Mouse (Mus musculus) monocyte, adult 2 months (primary cell): Measurements from ENCODE around the gene Ptpn21.
A peak's percentile ranks its signal among the peaks of the same experiment; 100 is the strongest.

ENCODE experiments used
- DNase-seq, 2 experiments: peaks; one replicate each; pipeline ENCODE4 v3.0.0; 2022; ENCODE audit warnings: low spot score in 2 of 2, low read depth in 1 of 2

The Ptpn21 gene

DNA sequence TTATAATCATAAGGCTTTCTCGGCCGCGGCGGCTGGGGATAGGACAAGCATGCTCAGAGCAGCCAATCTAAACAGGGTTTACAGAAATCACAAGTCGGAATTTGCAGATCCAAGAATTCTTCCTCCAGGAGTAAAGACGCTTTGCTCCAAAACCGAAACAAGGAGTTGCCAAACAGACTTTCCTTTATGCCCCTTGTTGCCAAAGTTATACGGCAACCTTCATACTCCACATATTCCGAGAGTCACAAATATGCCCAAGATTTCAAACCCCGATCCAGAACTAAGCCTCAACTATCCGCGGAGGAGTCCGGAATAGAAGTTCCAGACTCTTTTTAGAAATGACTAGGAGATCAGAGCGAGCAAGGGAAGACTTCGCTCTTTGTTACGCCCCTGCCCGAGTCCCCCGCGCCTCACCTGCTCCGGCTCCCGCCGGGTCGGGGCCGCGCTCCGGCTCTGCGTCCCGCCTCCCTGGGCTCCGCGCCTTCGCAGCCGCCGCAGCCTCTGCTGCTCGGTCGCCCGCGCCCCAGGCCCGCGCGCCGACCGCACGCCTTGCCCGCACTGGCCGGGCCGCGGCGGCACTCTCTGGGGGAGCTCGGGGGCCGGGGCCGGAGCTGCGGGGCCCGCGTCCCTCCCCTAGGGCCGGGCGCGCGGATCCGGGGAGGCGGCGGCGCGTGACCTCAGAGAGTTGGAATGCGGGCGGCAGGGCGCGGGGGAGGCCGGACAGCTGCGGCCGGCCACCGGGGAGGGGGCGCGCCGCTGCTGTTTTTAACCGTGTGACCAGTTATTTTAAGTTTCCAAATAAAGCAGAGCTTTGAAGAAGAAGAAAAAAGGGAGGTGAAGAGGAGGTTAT is at the start of gene Ptpn21:
Ptpn21 (minus strand) TSS at position 455 of the 850 bp plus-strand sequence.
- no peak for DNase-seq

DNA sequence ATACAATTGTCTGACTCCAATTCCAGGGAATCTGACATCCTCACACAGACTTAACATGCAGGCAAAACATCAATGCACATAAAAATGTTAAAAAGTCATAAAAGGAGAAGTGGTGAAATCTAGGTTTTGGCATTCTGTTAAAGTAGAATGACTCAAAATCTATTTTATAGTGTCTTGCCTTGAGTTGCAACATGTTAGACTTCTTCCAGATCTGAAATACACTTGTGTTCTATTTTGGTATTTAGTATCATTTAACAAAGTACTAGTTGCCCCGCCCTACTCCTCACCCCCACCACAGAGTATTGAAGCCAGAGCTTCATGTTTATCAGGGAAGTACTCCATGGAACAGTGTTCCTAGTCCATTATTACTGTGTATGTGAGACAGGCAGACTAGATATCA is 47.0 kb upstream of the Ptpn21 start:
- DNase-seq: no peak

DNA sequence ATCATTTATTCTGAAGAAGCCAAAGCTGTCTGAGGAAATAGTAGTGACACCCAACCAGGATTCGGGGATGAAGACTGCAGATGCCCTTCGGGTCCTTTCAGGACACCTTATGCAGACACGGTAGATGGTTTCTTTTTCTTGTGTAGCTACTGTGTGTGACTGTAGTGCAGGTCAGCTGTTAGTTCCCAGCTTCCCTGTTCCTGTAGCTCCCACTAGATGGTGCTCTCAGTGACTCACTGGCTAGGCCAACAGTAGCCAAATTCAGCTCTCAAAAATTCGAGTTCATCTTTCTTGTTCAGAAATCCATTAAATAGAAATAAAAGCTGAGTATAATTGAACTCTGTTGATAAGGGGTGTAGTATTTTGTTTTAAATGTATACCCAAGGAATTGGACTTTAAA is 41.9 kb upstream of the Ptpn21 start:
- DNase-seq: no peak

DNA sequence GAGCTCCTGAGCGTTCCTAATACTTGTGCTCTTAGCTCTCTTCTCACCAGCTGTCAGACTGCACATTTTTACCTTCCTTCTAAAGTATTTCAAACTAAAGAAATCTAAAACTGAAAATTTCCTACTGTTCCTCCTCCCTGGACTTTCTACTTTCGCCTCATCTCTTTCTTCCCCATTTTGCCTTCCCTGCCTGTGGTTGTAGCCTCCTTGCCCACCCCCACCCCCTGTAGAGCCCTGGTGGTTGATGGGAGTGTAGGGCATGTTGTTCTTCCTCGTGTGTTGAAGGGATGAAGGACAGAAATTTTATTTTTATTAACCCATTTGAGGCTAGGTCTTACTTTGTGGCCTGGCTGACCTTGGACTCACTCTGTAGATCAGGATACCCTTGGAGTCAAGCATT is 40.3 kb upstream of the Ptpn21 start:
- DNase-seq: no peak

DNA sequence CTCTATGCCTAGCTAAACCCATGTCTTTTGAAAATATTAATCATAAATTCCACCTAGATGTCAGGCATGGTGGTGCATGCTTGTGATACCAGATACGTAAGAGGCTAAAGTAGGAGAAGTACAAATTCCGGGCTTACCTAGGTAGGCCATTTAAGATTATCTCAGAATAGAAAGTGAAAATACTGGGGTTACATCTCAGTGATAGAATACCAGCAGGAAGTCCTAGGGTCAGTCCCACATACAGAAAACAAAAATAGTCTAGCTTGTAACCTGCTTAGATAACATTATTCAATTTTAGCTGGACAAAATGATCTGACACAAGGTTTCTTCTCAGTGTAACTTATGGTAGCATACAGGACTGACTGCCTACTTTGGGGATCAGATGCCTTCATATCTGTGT is 29.0 kb upstream of the Ptpn21 start:
- DNase-seq: no peak

DNA sequence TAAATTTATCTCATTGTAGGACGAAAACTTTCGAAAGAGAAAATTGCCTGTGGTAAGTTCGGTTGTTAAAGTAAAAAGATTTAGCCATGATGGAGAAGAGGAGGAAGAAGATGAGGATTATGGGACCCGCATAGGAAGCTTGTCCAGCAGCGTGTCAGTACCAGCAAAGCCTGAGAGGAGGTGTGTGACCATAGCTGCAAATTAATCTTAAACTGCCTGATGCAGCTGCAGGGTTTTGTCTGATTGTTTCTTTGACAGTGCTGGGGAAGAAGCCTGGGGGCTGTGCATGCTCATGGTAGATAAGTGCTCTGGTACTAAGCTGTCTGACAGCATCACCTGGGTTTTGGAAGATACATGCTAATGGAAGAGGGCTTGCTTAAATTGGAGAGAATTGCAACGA is 22.5 kb upstream of the Ptpn21 start:
- DNase-seq: no peak

DNA sequence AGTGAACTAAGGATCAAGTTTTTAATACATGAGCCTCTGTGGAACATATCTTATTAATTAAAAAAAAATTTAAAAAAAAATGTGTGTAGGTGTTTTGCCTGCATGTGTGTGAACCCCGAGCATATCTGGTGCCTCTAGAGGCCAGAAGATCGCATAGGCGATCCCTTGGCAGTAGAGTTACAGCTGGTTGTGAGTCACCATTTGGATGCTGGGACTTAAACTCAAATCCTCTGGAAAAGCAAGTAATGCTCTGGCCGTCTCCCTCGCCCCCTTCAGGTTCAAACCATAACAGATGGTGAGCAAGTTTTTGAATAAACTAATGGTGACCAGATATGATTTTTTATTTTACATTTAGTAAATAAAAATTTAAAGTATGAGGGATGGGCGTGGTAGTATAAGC is 20.4 kb upstream of the Ptpn21 start:
- no peak for DNase-seq

DNA sequence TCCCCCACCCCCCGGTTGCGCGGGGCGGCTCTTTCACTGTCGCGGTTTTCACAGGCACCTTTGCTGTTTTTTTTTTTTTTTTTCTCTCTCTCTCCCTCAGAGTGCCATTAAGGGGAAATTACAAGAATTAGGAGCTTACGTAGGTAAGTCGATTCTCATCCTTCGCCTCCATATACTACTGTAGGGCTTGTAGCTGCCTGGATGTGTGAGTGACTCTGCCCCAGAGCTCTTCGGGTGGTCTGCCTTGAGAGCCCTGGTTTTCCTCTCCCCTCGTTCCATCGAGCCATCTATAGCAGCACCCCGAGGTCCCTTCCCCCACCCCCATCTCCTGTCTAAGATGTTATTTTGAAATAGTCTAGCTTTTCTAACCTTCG is 10.2 kb upstream of the Ptpn21 start:
- no peak for DNase-seq

DNA sequence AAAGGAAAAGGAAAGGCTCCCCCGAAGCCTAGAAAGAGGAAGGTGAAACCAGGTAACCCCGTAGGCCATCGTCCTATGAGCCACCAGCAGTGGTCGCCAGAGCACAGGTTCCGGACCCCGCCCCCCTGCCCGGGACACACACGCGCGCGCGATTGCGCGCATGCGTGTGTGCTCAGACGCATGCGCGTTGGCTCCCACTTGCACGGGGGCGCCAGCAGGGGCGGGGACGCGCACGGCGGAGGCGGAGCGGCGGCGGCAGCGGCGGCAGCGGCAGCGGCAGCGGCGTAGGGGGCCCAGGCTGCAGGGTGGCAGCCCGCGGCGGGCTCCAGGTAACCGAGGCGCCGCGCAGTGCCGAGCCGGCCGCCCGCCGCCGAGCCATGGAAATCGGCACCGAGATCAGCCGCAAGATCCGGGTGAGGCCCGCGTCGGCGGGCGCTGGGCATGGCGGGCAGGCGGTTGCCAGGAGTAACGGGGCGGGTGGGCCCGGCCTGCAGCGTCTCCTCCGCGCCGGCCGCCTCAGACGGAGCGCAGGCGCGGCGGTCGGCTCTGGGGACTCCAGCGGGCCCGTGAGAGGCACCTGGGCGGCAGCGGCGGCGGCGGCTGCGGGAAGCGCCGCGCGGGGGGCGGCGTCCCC is 9.7 kb upstream of the Ptpn21 start, which contains the start of gene Zc3h14:
Zc3h14 (plus strand) TSS at position 219 of the 634 bp plus-strand sequence.
- DNase-seq: peak; percentile 69 to 82

DNA sequence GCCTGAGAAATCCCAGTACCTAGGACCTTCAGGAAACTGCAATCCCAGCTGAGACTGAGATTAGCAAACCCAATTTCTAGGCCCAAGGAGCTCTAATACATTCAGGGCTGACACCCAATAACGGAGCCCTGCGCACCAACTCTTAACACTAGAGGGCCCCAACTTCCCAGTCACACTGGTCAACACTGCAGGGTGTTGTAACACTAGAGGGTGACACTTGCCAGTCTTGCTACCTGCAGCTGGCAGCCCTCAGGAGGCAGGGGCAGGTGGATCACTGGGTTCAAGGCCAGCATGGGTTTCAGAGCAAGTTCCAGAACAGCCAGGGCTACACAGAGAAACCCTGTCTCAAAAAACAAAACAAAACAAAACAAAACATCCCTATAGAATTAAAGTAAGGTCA is 8.9 kb upstream of the Ptpn21 start:
- peak; percentile 41 to 70 for DNase-seq

DNA sequence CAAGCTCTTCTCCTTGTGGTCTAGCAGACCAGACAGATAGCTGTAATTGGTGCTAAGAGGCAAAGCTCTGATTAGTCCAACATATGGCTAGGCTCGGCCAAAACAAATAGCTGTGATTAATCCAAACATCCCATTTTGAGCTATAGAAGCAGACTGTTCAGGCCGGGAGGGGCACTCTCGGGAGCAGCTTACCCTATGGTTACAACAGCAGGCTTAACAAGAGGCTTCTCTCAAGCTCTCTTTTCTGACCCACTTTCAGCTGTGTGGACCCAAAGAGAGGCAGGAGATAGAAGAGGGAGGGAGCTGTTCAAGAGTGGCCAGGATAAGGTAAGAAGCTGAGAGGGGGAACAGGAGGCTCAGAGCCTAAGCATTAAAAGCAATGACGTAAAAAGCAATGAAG is 8.4 kb upstream of the Ptpn21 start:
- DNase-seq: no peak

DNA sequence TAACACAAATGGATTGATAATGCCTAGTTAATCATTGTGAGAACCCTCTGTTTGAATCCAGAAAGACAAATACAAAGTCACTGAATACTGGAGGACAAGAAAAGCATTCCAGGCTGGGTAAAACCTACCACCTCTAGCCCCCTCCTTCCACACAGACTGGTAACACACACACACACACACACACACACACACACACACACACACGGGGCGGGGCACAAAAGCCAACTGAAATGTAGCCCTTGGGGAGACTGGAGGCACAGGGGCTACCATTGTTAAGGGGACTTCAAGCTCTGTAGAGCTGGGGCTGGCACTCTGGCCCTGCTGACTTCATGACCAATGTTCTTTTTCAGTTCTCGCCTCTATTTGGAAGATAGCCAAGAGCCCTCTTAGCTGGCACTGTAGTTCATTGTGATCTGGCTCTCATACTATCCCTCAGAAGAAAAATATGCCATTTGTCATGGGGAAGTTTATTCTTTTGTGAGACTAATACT is 3.9 kb upstream of the Ptpn21 start:
- DNase-seq: no peak

DNA sequence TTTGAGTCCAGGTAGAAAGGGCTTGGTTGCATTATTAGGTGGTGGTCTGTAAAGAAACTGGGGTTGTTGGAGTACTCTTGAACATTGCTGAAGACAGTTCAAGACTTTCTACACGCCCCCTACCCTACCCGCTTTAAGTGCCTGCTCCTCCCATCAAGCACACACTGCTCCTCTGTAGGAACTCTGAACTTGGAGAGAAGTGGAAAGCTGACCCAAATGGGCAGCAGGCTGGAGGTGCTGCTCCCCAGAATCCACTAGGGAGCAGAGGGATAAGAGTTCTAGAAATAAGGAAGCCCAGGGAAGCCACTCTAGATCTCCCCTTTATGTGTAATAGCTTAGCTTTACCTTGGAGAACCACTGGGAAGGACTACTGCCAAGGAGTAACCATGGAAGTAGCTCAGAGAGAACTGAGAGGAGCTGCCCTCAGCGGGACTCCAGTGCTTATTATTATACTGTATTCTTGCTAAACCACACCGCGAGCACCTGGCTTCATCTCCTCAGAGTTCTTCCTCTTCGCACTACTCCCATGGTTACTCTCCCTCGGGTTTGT is 671 bp upstream of the Ptpn21 start:
- DNase-seq: no peak

DNA sequence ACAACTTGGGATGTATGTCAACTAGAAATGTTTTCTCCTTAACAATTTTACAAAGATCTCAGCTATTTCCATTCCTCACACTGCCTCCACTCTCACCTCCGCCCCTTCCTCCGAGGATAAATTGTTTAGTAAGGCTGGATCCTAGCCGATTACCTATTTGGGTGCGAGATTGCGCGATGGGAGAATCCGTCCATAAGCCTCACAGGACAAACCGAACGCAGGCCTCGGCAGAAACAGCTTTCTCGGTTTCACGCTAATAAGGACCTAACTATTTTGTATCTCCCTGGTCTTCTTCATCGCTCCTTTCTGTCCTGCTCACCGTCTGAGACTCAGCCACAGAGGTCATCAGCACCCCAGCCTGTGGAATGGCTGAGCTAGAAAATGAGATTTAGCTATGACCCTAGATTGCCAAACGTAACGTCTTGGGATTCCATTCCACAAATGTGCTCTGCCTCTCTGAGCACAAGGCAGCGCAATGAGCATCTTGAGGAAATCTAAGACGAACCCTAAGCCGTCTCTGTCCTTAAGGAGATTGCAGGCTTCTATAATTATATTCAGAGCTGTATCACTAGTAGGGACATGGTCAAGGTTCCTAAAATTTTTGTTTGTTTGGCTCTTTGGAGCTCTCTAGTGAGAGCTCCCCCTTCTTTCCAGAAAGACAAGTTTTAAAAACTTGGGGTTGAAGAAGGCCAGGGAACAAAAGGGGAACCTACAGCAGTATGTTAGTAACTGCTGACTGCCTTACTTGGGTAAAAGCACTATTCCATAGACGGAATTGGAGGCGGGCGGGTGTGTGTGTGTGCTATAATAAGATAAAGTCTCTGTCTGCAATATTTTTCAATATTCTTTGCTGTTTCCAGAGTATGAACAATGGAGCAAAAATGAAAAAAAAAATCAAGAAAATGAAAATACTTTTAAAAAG is 2.1 kb downstream of the Ptpn21 start:
- DNase-seq: no peak

DNA sequence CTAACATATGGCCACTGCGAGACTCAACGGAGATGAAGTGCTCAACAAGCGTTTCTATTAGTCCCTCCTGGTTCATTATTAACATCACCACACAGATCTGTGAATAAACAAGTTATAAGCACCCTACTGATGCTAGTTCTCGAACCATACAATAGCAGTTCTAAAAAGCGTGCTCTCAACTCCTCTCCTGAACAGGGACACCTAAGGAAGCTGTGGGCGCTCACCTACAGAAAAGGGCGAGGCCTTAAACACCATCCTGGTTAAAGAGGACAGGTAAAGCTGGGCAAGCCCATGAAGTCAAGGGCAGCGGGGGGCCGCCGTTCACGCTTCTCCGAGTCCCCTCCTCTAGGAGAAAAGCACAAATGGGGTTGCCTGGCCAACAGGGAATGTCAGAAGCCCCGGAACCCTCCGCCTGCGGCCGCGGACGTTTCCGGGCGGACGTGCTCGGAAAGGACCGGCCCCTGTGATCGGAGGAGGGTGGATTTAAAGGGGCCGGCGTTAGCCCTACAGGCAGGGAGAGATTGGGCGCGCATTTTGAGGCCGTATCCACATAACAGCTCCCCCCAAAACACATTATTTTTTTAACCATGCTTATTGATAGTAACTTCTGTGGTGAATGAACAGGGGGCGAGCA is 2.8 kb downstream of the Ptpn21 start:
- peak; percentile 34 to 57 for DNase-seq

DNA sequence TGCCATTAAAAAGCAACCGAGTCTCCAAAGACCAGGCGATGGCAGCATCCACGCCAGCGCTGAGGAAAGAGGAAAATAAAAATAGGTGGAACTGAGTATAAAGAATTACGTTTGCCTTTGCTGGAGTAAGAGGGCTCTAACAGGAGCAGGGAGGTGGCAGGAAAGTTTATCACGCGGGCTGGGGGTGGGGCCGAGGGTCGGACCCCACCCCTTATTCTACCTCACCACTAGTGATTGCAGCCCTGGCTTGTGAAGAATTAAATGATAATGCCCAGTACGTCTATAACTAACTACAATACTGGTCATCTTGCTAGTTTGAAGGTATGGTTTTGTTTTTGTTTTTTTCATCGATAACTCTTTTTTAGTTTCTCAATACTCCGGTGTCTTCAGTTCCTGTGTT is 3.4 kb downstream of the Ptpn21 start:
- DNase-seq: no peak

DNA sequence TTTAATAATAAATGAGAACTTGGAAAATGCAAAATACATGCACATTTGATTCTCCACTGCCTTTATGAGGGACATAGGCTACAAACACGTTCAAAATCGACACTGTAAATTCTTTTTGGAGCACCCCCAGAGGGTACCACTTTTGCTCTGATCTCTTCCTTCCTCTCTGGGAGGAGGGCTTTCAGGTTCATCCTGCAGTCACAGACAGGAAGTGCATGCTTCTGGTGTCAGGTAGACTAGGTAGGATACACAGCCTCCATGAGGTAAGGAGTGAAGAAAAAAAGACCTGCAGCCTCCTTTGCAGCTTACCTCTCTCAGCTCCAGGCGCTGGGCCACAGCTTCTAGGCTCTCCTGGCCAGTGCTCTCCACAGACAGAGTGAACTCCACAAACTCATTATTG is 4.0 kb downstream of the Ptpn21 start:
- no peak for DNase-seq

DNA sequence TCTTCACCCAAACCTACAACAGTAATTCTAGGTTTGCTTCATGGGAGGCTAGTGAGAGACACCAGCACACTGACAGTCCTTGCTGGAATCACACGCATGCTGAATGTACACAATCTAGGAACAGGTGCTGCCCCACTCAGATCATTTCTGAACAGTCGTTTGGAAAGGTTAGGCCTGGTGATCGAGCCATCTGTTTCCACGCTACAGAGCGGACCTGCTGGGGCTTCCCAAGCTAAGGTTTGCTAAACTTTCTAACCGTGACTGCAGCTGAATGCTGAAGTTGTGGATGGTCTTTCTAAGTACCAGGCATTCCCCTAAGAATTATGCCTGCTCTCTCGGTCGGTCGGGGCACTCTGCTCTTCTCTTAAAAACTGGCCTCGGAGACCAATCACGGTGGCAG is 6.5 kb downstream of the Ptpn21 start:
- no peak for DNase-seq

DNA sequence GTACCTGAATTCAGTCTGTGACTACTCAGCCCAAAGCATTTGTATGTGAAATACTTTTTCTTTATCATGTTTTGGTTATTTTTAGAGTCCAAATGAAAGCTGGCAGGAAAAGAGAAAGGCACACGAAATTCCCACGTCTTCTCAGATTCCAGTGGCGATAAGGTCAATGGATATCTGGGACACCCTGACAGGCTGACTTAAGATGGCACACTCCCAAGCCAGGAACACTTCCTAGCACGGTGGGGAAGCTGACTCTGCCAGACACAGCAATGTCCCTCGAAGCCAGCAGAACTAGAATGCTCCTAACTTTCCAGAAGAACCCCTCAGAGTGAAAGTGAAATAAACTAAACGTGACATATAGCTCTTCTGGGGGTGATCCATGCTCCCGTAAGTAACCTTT is 10.0 kb downstream of the Ptpn21 start:
- DNase-seq: no peak

DNA sequence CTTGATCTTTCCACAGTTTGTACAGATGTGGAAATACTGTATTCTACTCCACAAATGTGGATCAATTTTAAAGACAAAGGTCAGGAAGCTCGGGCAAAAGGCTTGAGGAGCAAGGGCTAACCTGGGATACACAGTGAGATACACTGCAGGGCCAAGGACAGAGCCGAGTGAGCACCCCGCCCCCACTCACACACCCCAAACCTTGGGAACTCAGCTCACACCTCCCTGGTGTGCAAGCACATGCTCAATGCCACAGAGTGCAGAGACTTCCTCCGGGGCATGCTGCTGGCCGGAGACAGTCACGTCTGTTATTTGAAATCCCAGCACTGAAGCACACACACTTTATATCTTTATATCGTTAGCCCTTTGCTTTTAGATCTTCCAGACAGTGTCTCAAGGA is 11.1 kb downstream of the Ptpn21 start:
- no peak for DNase-seq

DNA sequence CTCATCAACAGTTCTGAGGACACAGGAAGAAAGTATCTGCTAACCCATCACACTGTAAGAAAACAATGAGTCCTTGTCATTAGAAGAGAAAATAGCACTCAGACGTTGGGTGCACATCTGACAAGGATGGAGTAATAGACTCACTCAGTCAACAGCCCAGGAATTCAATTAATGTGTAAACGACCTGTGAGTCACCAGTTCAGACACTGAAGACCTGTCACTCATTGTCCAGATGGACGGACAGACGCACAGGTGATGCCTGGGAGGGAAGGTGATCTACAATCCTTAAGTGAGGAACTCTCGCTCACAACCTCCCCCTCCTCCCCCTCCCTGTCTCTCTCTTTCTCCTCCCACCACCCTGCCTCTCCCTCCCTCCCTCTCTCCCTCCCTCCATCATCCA is 12.2 kb downstream of the Ptpn21 start:
- DNase-seq: no peak
